Mouse (Mus musculus) erythroblast, embryonic 14.5 days (primary cell): ENCODE results near the gene Ccdc141.

Experiments used
- GATA1 ChIP-seq: IDR thresholded peaks from 2 replicates; pipeline ENCODE4 v1.6.1; 2012; ENCODE audit warnings: low read length, inconsistent platforms, mixed read lengths
- TAL1 ChIP-seq: IDR thresholded peaks from 3 replicates; pipeline ENCODE4 v1.6.1; 2012; ENCODE audit warnings: low read length, inconsistent platforms, mixed read lengths

DNA sequence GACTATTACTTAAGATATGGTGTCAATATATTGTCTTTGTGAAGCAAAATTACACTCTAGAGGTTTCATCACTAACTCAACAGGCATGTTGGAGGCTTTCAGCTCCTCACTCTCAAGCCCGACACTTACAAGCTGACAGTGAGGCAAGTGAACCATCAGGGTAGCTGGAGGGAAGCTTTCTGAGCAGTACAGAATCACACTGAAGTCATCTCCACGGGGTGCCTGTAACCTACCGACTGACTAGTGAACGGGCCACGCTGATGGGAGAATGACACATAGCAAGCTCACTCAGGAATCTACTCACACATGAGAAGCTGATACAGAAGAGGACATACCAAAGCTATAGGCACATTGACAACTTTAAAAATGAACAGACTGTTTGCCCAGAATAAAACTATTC is 42.4 kb upstream of the Ccdc141 start:
- TF ChIP-seq GATA1 (no peak), TAL1 (no peak)
